Mouse (Mus musculus): Measurements from ENCODE around the gene Cd59b. TPM values are rescaled to one million over a fixed set of nuclear protein-coding genes. Genes with fewer than 3 reads are reported as not detected.
A peak's percentile ranks its signal among the peaks of the same experiment; 100 is the strongest.

Gene Cd59b
- 5.0 and 6.8 TPM in 2 replicates for polyA plus RNA-seq (2015; fragmentation: Nextera tagmentation; extraction: Ambion mirVana)

DNA sequence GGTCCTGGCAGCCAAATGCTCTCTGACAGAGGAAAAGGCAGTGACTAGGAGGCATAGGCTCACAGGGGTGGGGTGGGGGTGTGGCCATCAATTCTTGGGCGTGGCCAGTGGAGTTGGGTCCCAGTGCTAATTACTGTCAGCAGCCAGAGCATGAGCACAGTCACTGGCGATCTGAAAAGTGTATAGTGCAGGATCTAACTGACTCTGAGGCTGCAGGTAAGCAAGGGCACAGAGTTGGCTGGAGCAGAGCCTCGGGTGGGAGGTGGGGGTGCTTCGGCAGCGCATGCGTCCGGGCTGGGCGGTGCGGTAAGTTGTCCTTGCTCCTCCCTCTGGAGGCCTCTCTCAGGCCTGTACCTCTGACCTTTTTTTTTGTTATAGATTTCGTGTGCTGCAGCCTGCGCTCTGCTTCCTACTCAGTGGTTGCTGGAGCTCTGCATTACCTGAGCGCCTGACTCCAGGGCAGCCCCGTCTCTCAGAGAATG lies at the start of gene Cd59b:
Cd59b (plus strand) TSS at position 146 of the 482 bp plus-strand sequence.
- Histone ChIP-seq H3K4me1 (no peaks in the 10 kb centered on the region), H3K4me2 (peak within 1 kb of the TSS; percentile 60), H3K9ac (no peak within 1 kb of the TSS), H3K27ac (peak within 1 kb of the TSS; percentile 51; the same call in 1 of the 2 replicates), H3K4me3 (replicated peaks) (peak within 1 kb of the TSS; percentile 45), H3K36me3 (no peaks in the 10 kb centered on the region), H3K27me3 (replicated peaks) (no peaks in the 10 kb centered on the region), H3K9me3 (no peaks in the 10 kb centered on the region)
- WGBS, result 1% methylated on average over 13 of the region's 13 CpGs
- ATAC-seq (ENCODE audit: insufficient read depth, low FRiP score, low read depth), result peak; percentile 84

DNA sequence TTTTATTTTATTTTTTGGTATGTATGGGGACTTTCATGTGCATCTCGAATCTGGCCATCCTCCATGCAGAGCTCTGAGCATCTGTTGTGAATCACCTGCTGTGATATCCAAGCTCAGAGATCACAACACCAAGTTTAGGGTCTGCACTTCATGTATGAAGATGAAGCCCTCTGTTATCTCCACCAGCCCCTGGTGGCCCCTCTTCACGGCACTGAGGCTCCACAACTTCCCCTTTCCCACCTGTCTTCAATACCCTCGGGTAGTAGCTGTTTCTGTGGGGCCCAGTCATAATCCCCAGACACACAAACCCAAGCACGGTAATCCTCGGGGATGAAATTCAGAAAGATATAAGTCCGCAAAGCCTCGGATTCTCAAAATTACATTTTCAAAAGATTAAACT lies 46.6 kb upstream of the Cd59b start:
- Histone ChIP-seq H3K4me2 (no peak overlapping the region), H3K4me1 (peaks cover 3% of the 10 kb centered on the region; the same call in 1 of the 2 replicates), H3K9me3 (no peaks in the 10 kb centered on the region), H3K9ac (no peak overlapping the region), H3K27me3 (replicated peaks) (no peaks in the 10 kb centered on the region), H3K4me3 (replicated peaks) (no peak overlapping the region), H3K27ac (no peak overlapping the region), H3K36me3 (no peaks in the 10 kb centered on the region)
- 79% methylated on average over 7 of the region's 7 CpGs for WGBS
- ATAC-seq (ENCODE audit: insufficient read depth, low FRiP score, low read depth), result no peak

DNA sequence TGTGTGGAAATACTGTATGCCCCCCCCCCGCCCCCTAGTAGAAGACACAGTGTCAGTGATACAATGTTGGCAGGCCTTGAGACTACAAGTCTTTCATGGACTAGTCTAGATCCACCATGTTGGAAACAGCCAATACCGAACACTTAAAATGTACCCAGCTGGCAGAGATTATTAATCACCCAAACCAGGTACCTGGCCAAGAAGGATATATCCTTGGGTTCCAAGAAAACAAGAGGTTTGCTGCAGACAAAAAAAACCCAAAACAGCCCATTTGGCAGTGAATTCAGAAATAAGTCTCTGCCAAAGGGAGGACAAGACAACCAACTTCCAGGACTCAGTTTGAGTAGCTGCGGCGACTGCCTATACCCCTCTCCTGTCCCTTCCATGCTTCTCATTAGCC lies 45.0 kb upstream of the Cd59b start:
- Histone ChIP-seq H3K27me3 (replicated peaks) (no peaks in the 10 kb centered on the region), H3K4me3 (replicated peaks) (no peak overlapping the region), H3K9me3 (no peaks in the 10 kb centered on the region), H3K9ac (no peak overlapping the region), H3K4me1 (peaks cover 9% of the 10 kb centered on the region; the same call in 1 of the 2 replicates), H3K36me3 (no peaks in the 10 kb centered on the region), H3K4me2 (no peak overlapping the region), H3K27ac (no peak overlapping the region)
- ATAC-seq (ENCODE audit: insufficient read depth, low FRiP score, low read depth), result no peak
- 93% methylated on average over 4 of the region's 4 CpGs for whole genome bisulfite sequencing

DNA sequence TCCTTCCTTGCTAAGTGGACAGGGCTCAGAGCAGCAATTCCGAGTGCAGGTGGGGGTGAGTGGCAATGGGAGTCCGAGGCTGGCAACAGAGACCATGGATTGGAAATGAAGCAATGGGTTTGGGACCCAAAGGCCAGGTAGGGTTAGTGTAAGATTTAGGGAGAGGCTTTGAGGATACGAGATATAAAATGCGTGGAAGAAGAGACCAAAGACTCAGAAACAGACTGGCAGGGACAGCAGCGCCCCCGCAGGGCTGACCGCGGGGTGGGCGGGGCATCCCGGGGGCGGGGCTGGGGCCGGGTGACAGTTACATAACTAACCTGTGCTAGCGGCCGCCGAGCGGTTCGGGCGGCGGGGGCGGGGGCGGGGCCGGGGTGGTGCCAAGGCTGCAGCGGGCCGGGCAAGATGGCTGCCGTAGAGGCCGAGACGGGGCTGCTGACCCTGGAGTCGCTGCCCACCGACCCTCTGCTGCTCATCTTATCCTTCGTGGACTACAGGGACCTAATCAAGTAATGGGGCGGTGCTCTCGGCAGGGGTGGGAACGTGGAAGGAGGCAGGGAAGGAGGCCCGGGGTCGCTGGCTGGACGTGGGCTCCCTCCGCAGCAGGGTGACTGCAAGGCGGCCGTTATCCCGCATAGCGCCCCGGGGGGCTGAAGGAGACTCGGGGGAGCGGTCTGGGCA lies 42.1 kb upstream of the Cd59b start, which contains the start of gene Fbxo3:
Fbxo3 (plus strand) TSS at position 264 of the 681 bp plus-strand sequence.
- Histone ChIP-seq H3K4me2 (peak within 1 kb of the TSS; percentile 72), H3K4me1 (peaks cover 11% of the 10 kb centered on the region; the same call in 1 of the 2 replicates), H3K9ac (peak within 1 kb of the TSS; percentile 92), H3K4me3 (replicated peaks) (peak within 1 kb of the TSS; percentile 94), H3K27ac (peak within 1 kb of the TSS; percentile 5), H3K9me3 (no peaks in the 10 kb centered on the region), H3K36me3 (peaks cover 3% of the 10 kb centered on the region; the same call in 1 of the 2 replicates), H3K27me3 (replicated peaks) (no peaks in the 10 kb centered on the region)
- under 1% methylated on average over 42 of the region's 44 CpGs for WGBS
- ATAC-seq (ENCODE audit: insufficient read depth, low FRiP score, low read depth), result peak; percentile 95

DNA sequence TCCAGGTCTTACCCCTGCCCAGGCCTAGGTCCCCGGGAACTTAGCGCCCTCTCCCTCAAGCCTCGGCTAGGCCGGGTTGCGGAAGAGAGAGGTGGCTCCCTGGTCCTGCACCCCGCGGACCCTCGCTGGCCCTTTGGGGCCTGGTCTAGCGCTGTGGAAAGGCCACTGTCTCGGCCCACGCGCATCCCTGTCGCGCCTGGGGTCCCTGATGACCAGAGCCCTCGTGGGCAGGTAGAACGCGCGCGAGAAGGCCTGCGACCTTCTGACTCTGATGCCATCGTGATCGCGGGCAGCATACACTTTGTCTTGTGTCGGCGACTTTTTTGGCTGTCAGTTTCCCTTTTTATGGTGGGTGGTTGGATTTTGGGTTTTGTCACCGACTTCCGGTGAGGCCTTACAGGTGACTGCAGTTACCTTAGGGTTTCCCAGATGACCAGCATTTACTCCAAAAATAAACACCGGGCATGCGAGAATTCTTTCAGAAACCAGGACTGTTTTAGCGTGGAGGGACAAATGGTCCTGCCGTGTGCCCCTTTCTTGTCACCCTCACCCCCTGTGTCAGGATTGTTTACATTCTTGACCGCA lies 41.4 kb upstream of the Cd59b start, which contains the start of gene 4931422A03Rik:
4931422A03Rik (minus strand) TSS at position 223 of the 585 bp plus-strand sequence.
- Histone ChIP-seq H3K27ac (peak within 1 kb of the TSS; percentile 5), H3K27me3 (replicated peaks) (no peaks in the 10 kb centered on the region), H3K4me1 (peaks cover 11% of the 10 kb centered on the region; the same call in 1 of the 2 replicates), H3K36me3 (peaks cover 3% of the 10 kb centered on the region; the same call in 1 of the 2 replicates), H3K9ac (peak within 1 kb of the TSS; percentile 92), H3K4me3 (replicated peaks) (peak within 1 kb of the TSS; percentile 94), H3K4me2 (peak within 1 kb of the TSS; percentile 72), H3K9me3 (no peaks in the 10 kb centered on the region)
- ATAC-seq (ENCODE audit: insufficient read depth, low FRiP score, low read depth), result no peak; the same call in 1 of the 2 replicates
- under 1% methylated on average over 32 of the region's 32 CpGs for WGBS

DNA sequence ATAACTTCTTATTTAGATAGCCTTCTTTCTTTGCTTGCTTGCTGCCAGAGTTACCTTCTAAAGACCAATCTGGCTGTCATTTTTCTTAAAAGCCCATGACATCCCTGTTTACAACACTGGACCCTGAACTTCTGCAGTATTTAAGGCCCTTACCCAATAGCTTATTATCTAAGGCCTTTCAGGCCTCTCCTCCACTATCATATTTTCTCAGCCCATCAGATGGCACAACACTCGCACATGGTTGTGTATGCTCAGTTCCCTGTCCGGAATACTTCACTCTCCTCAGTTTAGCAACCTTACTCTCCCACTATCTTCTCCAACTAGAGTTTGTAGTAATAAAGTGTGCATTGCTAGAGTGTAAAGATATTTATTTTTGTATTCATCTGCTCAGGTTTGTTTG lies 40.6 kb upstream of the Cd59b start:
- ATAC-seq (ENCODE audit: insufficient read depth, low FRiP score, low read depth), result no peak
- no peak overlapping the region for H3K9ac ChIP-seq

DNA sequence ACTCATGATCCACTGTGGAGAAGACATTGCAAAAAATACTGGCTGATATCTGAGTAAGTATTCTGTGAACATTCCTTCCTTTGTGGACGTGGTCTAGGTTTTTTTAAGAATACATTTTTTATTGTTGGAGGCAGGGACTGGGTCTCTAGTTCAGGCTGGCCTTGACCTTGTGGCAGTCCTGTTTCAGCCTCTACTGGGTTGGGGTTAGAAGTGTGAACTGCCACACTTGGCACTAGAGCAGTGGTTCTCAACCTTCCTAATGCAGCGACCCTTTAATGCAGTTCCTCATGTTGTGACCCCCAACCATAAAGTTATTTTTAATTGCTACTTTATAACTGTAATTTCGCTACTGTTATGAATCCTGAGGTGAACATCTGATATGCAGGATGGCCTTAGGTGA lies 39.3 kb upstream of the Cd59b start:
- no peak overlapping the region for H3K4me3 ChIP-seq (replicated peaks)
- no peaks in the 10 kb centered on the region for H3K27me3 ChIP-seq (replicated peaks)
- no peaks in the 10 kb centered on the region for H3K9me3 ChIP-seq

More for the DNA sequence above, 40.6 kb upstream of the Cd59b start:
- Histone ChIP-seq H3K36me3 (peaks cover 7% of the 10 kb centered on the region; the same call in 1 of the 2 replicates), H3K27ac (no peak overlapping the region; the same call in 1 of the 2 replicates), H3K4me2 (peak overlapping the region; percentile 72), H3K4me1 (peaks cover 11% of the 10 kb centered on the region; the same call in 1 of the 2 replicates), H3K4me3 (replicated peaks) (peak overlapping the region; percentile 94), H3K9me3 (no peaks in the 10 kb centered on the region), H3K27me3 (replicated peaks) (no peaks in the 10 kb centered on the region)
- 60% methylated on average over 2 of the region's 2 CpGs for WGBS

DNA sequence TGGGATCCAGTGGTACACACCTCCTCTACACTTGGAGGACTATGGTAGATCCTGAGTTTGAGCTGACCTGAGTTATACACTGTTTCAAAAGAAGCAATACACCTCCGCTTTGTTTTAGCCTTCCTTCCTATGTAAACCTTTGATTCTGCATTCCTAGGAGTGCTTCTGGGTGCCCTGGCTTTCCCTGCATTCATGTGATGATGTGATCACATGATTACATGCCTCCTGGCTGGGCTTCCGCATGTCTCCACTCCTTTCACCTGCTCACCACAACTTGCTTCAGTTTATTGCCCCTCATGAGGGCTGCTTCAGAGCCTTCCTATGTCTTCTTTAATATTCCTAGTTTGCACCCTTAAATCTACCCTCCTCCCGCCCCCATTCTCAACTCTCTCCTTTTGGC lies 37.6 kb upstream of the Cd59b start:
- Histone ChIP-seq H3K27me3 (replicated peaks) (no peaks in the 10 kb centered on the region), H3K9me3 (no peaks in the 10 kb centered on the region), H3K9ac (no peak overlapping the region), H3K4me2 (no peak overlapping the region), H3K36me3 (peaks cover 11% of the 10 kb centered on the region; the same call in 1 of the 2 replicates), H3K4me1 (peaks cover 11% of the 10 kb centered on the region; the same call in 1 of the 2 replicates), H3K27ac (no peak overlapping the region), H3K4me3 (replicated peaks) (no peak overlapping the region)
- no peak for ATAC-seq (ENCODE audit: insufficient read depth, low FRiP score, low read depth)
- 93% methylated on average over 3 of the region's 3 CpGs for WGBS

More for the DNA sequence above, 39.3 kb upstream of the Cd59b start:
- no peak overlapping the region for H3K27ac ChIP-seq
- no peak for ATAC-seq (ENCODE audit: insufficient read depth, low FRiP score, low read depth)
- 74% methylated on average over 3 of the region's 3 CpGs for WGBS
- peaks cover 11% of the 10 kb centered on the region; the same call in 1 of the 2 replicates for H3K4me1 ChIP-seq
- H3K4me2 ChIP-seq, result no peak overlapping the region
- H3K9ac ChIP-seq, result no peak overlapping the region
- peaks cover 9% of the 10 kb centered on the region; the same call in 1 of the 2 replicates for H3K36me3 ChIP-seq

DNA sequence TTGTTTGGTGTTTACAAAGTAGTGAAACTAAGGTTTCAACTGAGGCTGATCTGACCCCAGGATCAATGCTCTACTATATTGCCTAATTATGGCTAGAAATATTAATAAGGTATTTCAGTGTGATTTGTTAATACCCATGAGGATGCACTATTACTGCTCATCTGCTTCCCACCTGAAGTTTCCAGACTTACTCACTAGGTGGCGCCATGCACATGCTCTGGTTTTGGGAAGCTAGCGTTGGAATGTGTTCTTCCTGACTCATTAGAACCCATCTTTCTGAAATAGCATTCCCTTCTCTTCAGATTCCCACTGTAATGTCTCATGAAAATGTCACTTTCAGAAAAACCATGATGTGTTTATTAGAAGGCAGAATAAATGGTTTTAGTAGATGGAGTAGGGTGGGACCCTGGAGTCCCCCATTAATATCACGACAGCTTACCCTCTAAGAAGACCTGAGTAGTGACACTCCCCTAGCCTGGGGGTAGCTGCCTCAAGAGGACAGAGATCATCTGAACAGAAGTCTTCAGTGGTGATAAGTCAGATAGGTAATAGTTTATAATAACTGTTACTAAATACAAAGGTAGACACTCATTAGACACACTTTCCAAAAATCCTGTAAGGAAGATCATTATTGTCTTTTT lies 34.7 kb upstream of the Cd59b start:
- no peak overlapping the region for H3K9ac ChIP-seq
- ATAC-seq (ENCODE audit: insufficient read depth, low FRiP score, low read depth), result no peak
- no peaks in the 10 kb centered on the region for H3K27me3 ChIP-seq (replicated peaks)
- H3K4me1 ChIP-seq, result no peaks in the 10 kb centered on the region
- H3K4me2 ChIP-seq, result no peak overlapping the region
- 32% methylated on average over 3 of the region's 3 CpGs for WGBS
- no peak overlapping the region for H3K4me3 ChIP-seq (replicated peaks)
- H3K9me3 ChIP-seq, result no peaks in the 10 kb centered on the region
- H3K27ac ChIP-seq, result no peak overlapping the region
- peaks cover 15% of the 10 kb centered on the region; the same call in 1 of the 2 replicates for H3K36me3 ChIP-seq

DNA sequence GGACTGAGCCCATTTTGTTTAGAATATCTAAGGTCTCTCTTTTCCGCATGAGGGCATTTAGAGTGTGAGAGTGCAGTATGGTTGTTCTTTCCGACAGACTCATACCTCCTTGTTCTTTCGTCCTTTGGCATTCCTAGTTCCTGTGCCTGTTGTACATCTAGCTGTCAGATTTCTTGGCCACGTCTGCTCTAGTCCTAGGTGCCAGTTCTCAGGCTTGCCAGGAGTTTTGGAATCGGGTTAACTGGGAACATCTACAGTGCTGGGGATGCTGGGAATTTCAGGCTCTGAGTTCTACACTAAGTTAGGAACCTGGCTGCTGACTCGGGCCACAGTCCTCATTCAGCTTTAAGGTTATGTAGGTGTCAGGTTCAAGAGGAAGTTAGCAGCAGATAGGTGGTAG lies 34.1 kb upstream of the Cd59b start:
- 80% methylated on average over 6 of the region's 6 CpGs for WGBS
- peaks cover 15% of the 10 kb centered on the region; the same call in 1 of the 2 replicates for H3K36me3 ChIP-seq
- ATAC-seq (ENCODE audit: insufficient read depth, low FRiP score, low read depth), result no peak

DNA sequence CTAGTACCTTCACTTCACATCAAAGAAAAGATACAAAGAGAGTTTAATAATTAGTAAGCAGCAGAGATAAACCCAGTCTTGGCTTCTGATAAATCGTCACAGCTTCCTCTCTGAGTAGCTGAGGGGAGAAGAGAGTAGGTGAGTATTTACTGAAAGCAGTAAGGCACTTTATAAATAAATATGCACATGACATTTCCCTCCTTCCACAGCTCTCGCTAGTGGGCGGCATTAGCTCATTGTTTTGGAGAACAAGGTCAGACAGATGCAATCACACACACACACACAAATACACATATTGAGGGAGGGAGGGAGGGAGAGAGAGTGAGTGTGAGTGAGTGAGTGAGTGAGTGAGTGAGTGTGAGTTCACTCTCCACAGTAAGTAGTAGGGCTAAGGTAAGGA lies 33.3 kb upstream of the Cd59b start:
- no peak overlapping the region for H3K27ac ChIP-seq
- H3K4me3 ChIP-seq (replicated peaks), result no peak overlapping the region
- H3K36me3 ChIP-seq, result peaks cover 15% of the 10 kb centered on the region; the same call in 1 of the 2 replicates
- no peak overlapping the region for H3K9ac ChIP-seq
- no peak overlapping the region for H3K4me2 ChIP-seq
- 52% methylated on average over 3 of the region's 3 CpGs for whole genome bisulfite sequencing
- H3K27me3 ChIP-seq (replicated peaks), result no peaks in the 10 kb centered on the region
- no peak for ATAC-seq (ENCODE audit: insufficient read depth, low FRiP score, low read depth)
- no peaks in the 10 kb centered on the region for H3K4me1 ChIP-seq
- no peaks in the 10 kb centered on the region for H3K9me3 ChIP-seq

More for the DNA sequence above, 34.1 kb upstream of the Cd59b start:
- H3K4me1 ChIP-seq, result no peaks in the 10 kb centered on the region
- no peaks in the 10 kb centered on the region for H3K27me3 ChIP-seq (replicated peaks)
- H3K4me3 ChIP-seq (replicated peaks), result no peak overlapping the region
- H3K27ac ChIP-seq, result no peak overlapping the region
- no peak overlapping the region for H3K4me2 ChIP-seq
- no peaks in the 10 kb centered on the region for H3K9me3 ChIP-seq
- H3K9ac ChIP-seq, result no peak overlapping the region

All from stomach, embryonic 15.5 days (tissue).